Mouse (Mus musculus) c-Kit-positive CD71-positive TER-119-negative erythroid progenitor cells, embryonic 14.5 days (primary cell): ENCODE measurements around the gene Tspan13.

Experiments
- DNase-seq: peaks from one replicate; pipeline ENCODE4 v3.0.0-alpha.2; 2013; ENCODE audit warnings: low read depth

Gene Tspan13

GRCm38 (mm10) chr12:36030660-36031363 is 11.5 kb downstream of the Tspan13 start:
- DNase-seq, result peak; percentile 40

GRCm38 (mm10) chr12:36029687-36030086 is 12.6 kb downstream of the Tspan13 start:
- no peak for DNase-seq

GRCm38 (mm10) chr12:36028968-36029645 is 13.2 kb downstream of the Tspan13 start:
- no peak for DNase-seq

- DNase-seq, result no peak
These were observed 15.1 kb downstream of the Tspan13 start for GRCm38 (mm10) chr12:36027171-36027570.

GRCm38 (mm10) chr12:36026126-36026525 is 16.2 kb downstream of the Tspan13 start:
- DNase-seq, result no peak

GRCm38 (mm10) chr12:36020710-36021109 is 21.6 kb downstream of the Tspan13 start:
- no peak for DNase-seq

GRCm38 (mm10) chr12:36020081-36020480 is 22.2 kb downstream of the Tspan13 start:
- no peak for DNase-seq

GRCm38 (mm10) chr12:36019572-36019971 is 22.7 kb downstream of the Tspan13 start:
- DNase-seq, result no peak

GRCm38 (mm10) chr12:36017791-36018190 is 24.5 kb downstream of the Tspan13 start:
- no peak for DNase-seq

- DNase-seq, result no peak
These were observed 28.9 kb downstream of the Tspan13 start for GRCm38 (mm10) chr12:36013216-36013910.

- no peak for DNase-seq
These were observed 33.8 kb downstream of the Tspan13 start for GRCm38 (mm10) chr12:36008364-36009047.

GRCm38 (mm10) chr12:36007581-36007980 is 34.7 kb downstream of the Tspan13 start:
- DNase-seq, result no peak

GRCm38 (mm10) chr12:36004714-36005113 is 37.6 kb downstream of the Tspan13 start:
- no peak for DNase-seq

- peak; percentile 38 for DNase-seq
These were observed 46.5 kb downstream of the Tspan13 start for GRCm38 (mm10) chr12:35995799-35996198.

- no peak for DNase-seq
These were observed 48.2 kb downstream of the Tspan13 start for GRCm38 (mm10) chr12:35994098-35994497.

- no peak for DNase-seq
These were observed 48.7 kb downstream of the Tspan13 start for GRCm38 (mm10) chr12:35993583-35993982.

GRCm38 (mm10) chr12:35992711-35993110 is 49.6 kb downstream of the Tspan13 start, which contains the start of gene Agr2:
Gene Agr2, plus strand, starts transcription at chr12:35992907.
- DNase-seq, result no peak

GRCm38 (mm10) chr12:35984743-35985142 is 57.6 kb downstream of the Tspan13 start:
- DNase-seq, result no peak

- DNase-seq, result no peak
These were observed 58.8 kb downstream of the Tspan13 start for GRCm38 (mm10) chr12:35983472-35983871.

- DNase-seq, result peak; percentile 72
These were observed 60.5 kb downstream of the Tspan13 start for GRCm38 (mm10) chr12:35981732-35982360.

- no peak for DNase-seq
These were observed 62.7 kb downstream of the Tspan13 start for GRCm38 (mm10) chr12:35979625-35980024.
